Mouse (Mus musculus) central nervous system, embryonic 18 days (tissue): ENCODE measurements around the gene Nme9. TPM values are rescaled to one million over a fixed set of nuclear protein-coding genes. Genes with fewer than 3 reads are reported as not detected.

Experiments used
- polyA plus RNA-seq: library from polyadenylated mRNA; depleted of rRNA; stranded (reverse); fragments of >200 nt; gene quantifications from 2 replicates; pipeline ENCODE4 v1.2.3, GENCODE M21; 2012; rRNA removed

Nme9 gene
- 0.34 and 0.55 TPM in 2 replicates for polyA plus RNA-seq

GRCm38 (mm10) chr9:99451161-99451560, at the start of gene Nme9:
Nme9 (plus strand) TSS chr9:99451475.

GRCm38 (mm10) chr9:99437031-99437764, 14.1 kb upstream of the Nme9 start, which contains the start of gene Mras:
Mras (minus strand) TSS chr9:99437381.

Other genes starting within 250 kb of the Nme9 start
- not detected in 2 replicates for gene Faiml, start 214.2 kb upstream of the Nme9 start, polyA plus RNA-seq
- gene Cep70, start 208.1 kb upstream of the Nme9 start, polyA plus RNA-seq: 31.2 and 34.9 TPM in 2 replicates
- 1.5 and 1.7 TPM in 2 replicates for gene Esyt3, start 92.9 kb upstream of the Nme9 start, polyA plus RNA-seq
- 60.7 and 66.7 TPM in 2 replicates for gene Mras, start 14.1 kb upstream of the Nme9 start, polyA plus RNA-seq
- 64.8 and 68.4 TPM in 2 replicates for gene Armc8, start 117.4 kb downstream of the Nme9 start, polyA plus RNA-seq
- 17.3 and 17.8 TPM in 2 replicates for gene Dbr1, start 124.3 kb downstream of the Nme9 start, polyA plus RNA-seq
- 0.03 and 0.04 TPM in 2 replicates for gene A4gnt, start 161.0 kb downstream of the Nme9 start, polyA plus RNA-seq
- gene Dzip1l, start 178.0 kb downstream of the Nme9 start, polyA plus RNA-seq: 7.5 and 9.3 TPM in 2 replicates